Mouse (Mus musculus) limb, embryonic 14.5 days (tissue): ENCODE results near the gene Nt5c3. TPM values are rescaled to one million over a fixed set of nuclear protein-coding genes. Genes with fewer than 3 reads are reported as not detected.
A peak's percentile ranks its signal among the peaks of the same experiment; 100 is the strongest.

ENCODE experiments used
- ATAC-seq: fragments of 200-750 bp; cut with Nextera tagmentation; 2 replicates; pipeline ENCODE4 v1.8.0; 2017; ENCODE audit warnings: low read depth, moderate number of reproducible peaks, moderate TSS enrichment; ENCODE audit not compliant: low FRiP score
- DNase-seq: peaks from one replicate; pipeline ENCODE4 v3.0.0-alpha.2; 2015; ENCODE audit warnings: low spot score
- H3K27ac ChIP-seq: fragments of 300-500 bp; sonication (generic); replicated peaks from 2 replicates; pipeline ENCODE4 v1.5.1; 2014; ENCODE audit warnings: low read depth, mild to moderate bottlenecking, low read length, moderate library complexity, mixed read lengths
- H3K27me3 ChIP-seq: fragments of 300-500 bp; sonication (generic); 2 replicates; pipeline ENCODE4 v1.6.1; 2014; ENCODE audit warnings: low read length, mixed read lengths; ENCODE audit not compliant: control insufficient read depth, insufficient read depth
- H3K36me3 ChIP-seq: fragments of 300-500 bp; sonication (generic); 2 replicates; pipeline ENCODE4 v1.6.1; 2014; ENCODE audit warnings: mild to moderate bottlenecking, low read length, moderate library complexity, mixed read lengths; ENCODE audit not compliant: control insufficient read depth, insufficient read depth
- H3K4me1 ChIP-seq: fragments of 300-500 bp; sonication (generic); 2 replicates; pipeline ENCODE4 v1.6.1; 2014; ENCODE audit warnings: antibody characterized with exemption, low read length, mixed read lengths; ENCODE audit not compliant: control insufficient read depth, insufficient read depth
- H3K4me2 ChIP-seq: fragments of 300-500 bp; sonication (generic); replicated peaks from 2 replicates; pipeline ENCODE4 v1.6.1; 2014; ENCODE audit warnings: low read depth, mild to moderate bottlenecking, low read length, moderate library complexity; ENCODE audit not compliant: severe bottlenecking
- H3K4me3 ChIP-seq: fragments of 300-500 bp; sonication (generic); replicated peaks from 2 replicates; pipeline ENCODE4 v1.5.1; 2014; ENCODE audit warnings: low read length
- H3K9ac ChIP-seq: fragments of 300-500 bp; sonication (generic); 2 replicates; pipeline ENCODE4 v1.6.1; 2014; ENCODE audit warnings: mild to moderate bottlenecking, low read depth, low read length, moderate library complexity; ENCODE audit not compliant: severe bottlenecking
- H3K9me3 ChIP-seq: fragments of 300-500 bp; sonication (generic); 2 replicates; pipeline ENCODE4 v1.6.1; 2016; ENCODE audit warnings: low read length; ENCODE audit not compliant: control insufficient read depth
- POLR2A ChIP-seq: fragments of 200-500 bp; IDR thresholded peaks from 2 replicates; pipeline ENCODE4 v1.8.0; 2012; ENCODE audit warnings: inconsistent platforms, mild to moderate bottlenecking, moderate library complexity, borderline replicate concordance; ENCODE audit not compliant: insufficient read depth, insufficient read length; ENCODE audit errors: extremely low read depth
- WGBS: fragments of 180-500 bp; shearing (Covaris S2); extraction: QIAGEN DNeasy Blood & Tissue Kit; methylation state at CpG from one replicate; pipeline ENCODE4 v1.1.7; 2014; 5-methylcytosine and 5-hydroxymethylcytosine counted together
- polyA plus RNA-seq, 2 experiments: library from polyadenylated mRNA; depleted of rRNA in 1 of 2; stranded (reverse) in 1 of 2; unstranded in 1 of 2; fragments of >200 nt; fragmentation: Nextera tagmentation in 1 of 2; extraction: Ambion mirVana in 1 of 2; gene quantifications; 2 replicates each; pipeline versions ENCODE4 v1.2.1 to v1.2.3; 2012 to 2014

Nt5c3 gene
- polyA plus RNA-seq, 2 experiments, result 22.7 to 62.9 TPM

- peaks cover 36% of the 10 kb centered on the region for H3K36me3 ChIP-seq
- no peaks in the 10 kb centered on the region for H3K27me3 ChIP-seq
- DNase-seq (no peak), ATAC-seq (no peak)
- WGBS, result 95% methylated on average over 12 of the region's 12 CpGs
- H3K9ac ChIP-seq, result no peak overlapping the region
- peaks cover 12% of the 10 kb centered on the region; the same call in 1 of the 2 replicates for H3K4me1 ChIP-seq
- no peak for TF ChIP-seq POLR2A
- no peak overlapping the region for H3K4me2 ChIP-seq
- H3K4me3 ChIP-seq, result no peak overlapping the region
- H3K9me3 ChIP-seq, result no peaks in the 10 kb centered on the region
- H3K27ac ChIP-seq, result no peak overlapping the region
Observed at GRCm38 (mm10) chr6:56837166-56837565, 86.6 kb downstream of the Nt5c3 start.

GRCm38 (mm10) chr6:56835532-56835931 lies 88.2 kb downstream of the Nt5c3 start:
- Histone ChIP-seq H3K9ac (no peak overlapping the region), H3K9me3 (no peaks in the 10 kb centered on the region), H3K4me3 (no peak overlapping the region), H3K4me2 (no peak overlapping the region), H3K27me3 (no peaks in the 10 kb centered on the region), H3K36me3 (peaks cover 30% of the 10 kb centered on the region), H3K4me1 (peaks cover 12% of the 10 kb centered on the region; the same call in 1 of the 2 replicates), H3K27ac (no peak overlapping the region)
- WGBS, result 85% methylated on average over 10 of the region's 10 CpGs
- no peak for TF ChIP-seq POLR2A
- ATAC-seq (no peak), DNase-seq (no peak)

GRCm38 (mm10) chr6:56834769-56835168 lies 89.0 kb downstream of the Nt5c3 start:
- DNase-seq, result no peak
- no peak overlapping the region for H3K4me3 ChIP-seq
- H3K27me3 ChIP-seq, result no peaks in the 10 kb centered on the region
- no peak overlapping the region for H3K4me2 ChIP-seq
- H3K4me1 ChIP-seq, result peaks cover 12% of the 10 kb centered on the region; the same call in 1 of the 2 replicates
- H3K9ac ChIP-seq, result no peak overlapping the region
- peaks cover 26% of the 10 kb centered on the region for H3K36me3 ChIP-seq
- no peak for TF ChIP-seq POLR2A
- no peaks in the 10 kb centered on the region for H3K9me3 ChIP-seq
- H3K27ac ChIP-seq, result no peak overlapping the region
- 57% methylated on average over 5 of the region's 5 CpGs for WGBS
- no peak for ATAC-seq

DNA sequence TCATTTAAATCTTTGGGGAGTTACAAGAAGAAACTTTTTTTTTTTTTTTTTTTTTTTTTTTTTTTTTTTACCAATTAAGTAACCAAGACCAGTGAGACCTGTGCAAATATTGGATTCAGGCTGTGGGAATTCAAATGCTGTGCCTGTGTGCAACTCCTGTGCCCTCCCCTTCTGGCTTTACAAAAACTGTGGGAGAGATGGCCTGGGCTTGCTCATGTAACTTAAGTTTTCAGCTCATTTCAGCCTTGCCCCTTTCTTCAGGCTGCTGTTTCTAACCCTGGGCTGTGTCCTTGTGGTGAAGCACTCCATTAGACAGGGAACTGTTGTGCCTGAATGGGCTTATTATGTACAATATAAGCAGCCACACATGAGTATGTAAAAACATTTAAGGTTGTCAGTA lies 90.9 kb downstream of the Nt5c3 start:
- no peaks in the 10 kb centered on the region for H3K9me3 ChIP-seq
- DNase-seq (no peak), ATAC-seq (0 out of 2 replicates have a peak, but pooled peaks have one; percentile 2)
- peaks cover 19% of the 10 kb centered on the region for H3K36me3 ChIP-seq
- H3K4me2 ChIP-seq, result peak overlapping the region; percentile 68
- H3K9ac ChIP-seq, result peak overlapping the region; percentile 93
- H3K4me3 ChIP-seq, result peak overlapping the region; percentile 80
- H3K4me1 ChIP-seq, result peaks cover 12% of the 10 kb centered on the region; the same call in 1 of the 2 replicates
- H3K27me3 ChIP-seq, result no peaks in the 10 kb centered on the region
- no peak overlapping the region for H3K27ac ChIP-seq
- no peak for TF ChIP-seq POLR2A

DNA sequence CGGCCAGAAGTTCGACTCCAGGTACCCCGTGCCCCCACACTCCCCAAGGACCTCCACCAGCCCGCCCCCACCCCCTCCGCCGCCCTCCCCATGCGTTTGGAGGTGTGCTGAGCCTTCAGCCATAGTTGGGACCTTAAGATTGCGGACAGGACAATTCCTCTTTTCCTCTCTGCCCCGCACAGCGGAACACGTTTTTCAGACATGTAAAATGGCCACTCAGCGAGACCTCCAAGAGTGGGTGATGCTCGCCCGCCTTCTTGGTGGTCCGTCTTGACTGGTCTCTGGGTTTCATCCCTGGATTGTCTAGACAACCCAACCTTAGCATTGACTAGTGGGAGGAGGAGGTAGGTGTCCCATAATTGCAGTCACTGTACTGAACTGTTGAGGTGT lies 91.3 kb downstream of the Nt5c3 start:
- DNase-seq, result peak; percentile 30
- Histone ChIP-seq H3K4me1 (peaks cover 12% of the 10 kb centered on the region; the same call in 1 of the 2 replicates), H3K4me2 (peak overlapping the region; percentile 68), H3K9ac (peak overlapping the region; percentile 93), H3K36me3 (peaks cover 15% of the 10 kb centered on the region), H3K27ac (peak overlapping the region; percentile 88), H3K27me3 (no peaks in the 10 kb centered on the region), H3K9me3 (no peaks in the 10 kb centered on the region), H3K4me3 (peak overlapping the region; percentile 80)
- 2% methylated on average over 15 of the region's 15 CpGs for WGBS
- TF ChIP-seq POLR2A, result no peak
- no peak; the same call in none of the 2 replicates for ATAC-seq

Other genes with a start within 250 kb of the Nt5c3 start
- gene Lsm5, start 219.2 kb downstream of the Nt5c3 start, polyA plus RNA-seq (2012; rRNA removed), result 58.5 and 122 TPM in 2 replicates
- gene Lsm5, start 219.2 kb downstream of the Nt5c3 start, polyA plus RNA-seq (2014; fragmentation: Nextera tagmentation; extraction: Ambion mirVana), result 127 and 135 TPM in 2 replicates
- gene Avl9, start 209.0 kb downstream of the Nt5c3 start, polyA plus RNA-seq (2012; rRNA removed), result 9.0 and 9.4 TPM in 2 replicates
- gene Avl9, start 209.0 kb downstream of the Nt5c3 start, polyA plus RNA-seq (2014; fragmentation: Nextera tagmentation; extraction: Ambion mirVana), result 13.0 and 13.3 TPM in 2 replicates
- gene Kbtbd2, start 126.1 kb downstream of the Nt5c3 start, polyA plus RNA-seq (2012; rRNA removed), result 25.1 and 27.0 TPM in 2 replicates
- 17.6 and 18.6 TPM in 2 replicates for gene Kbtbd2, start 126.1 kb downstream of the Nt5c3 start, polyA plus RNA-seq (2014; fragmentation: Nextera tagmentation; extraction: Ambion mirVana)
- 232 and 239 TPM in 2 replicates for gene Fkbp9, start 91.9 kb downstream of the Nt5c3 start, polyA plus RNA-seq (2012; rRNA removed)
- gene Fkbp9, start 91.9 kb downstream of the Nt5c3 start, polyA plus RNA-seq (2014; fragmentation: Nextera tagmentation; extraction: Ambion mirVana), result 205 and 219 TPM in 2 replicates
- 0.15 and 0.24 TPM in 2 replicates for gene Vmn1r4, start 83 bp upstream of the Nt5c3 start, polyA plus RNA-seq (2012; rRNA removed)
- 0.12 and 0.29 TPM in 2 replicates for gene Vmn1r4, start 83 bp upstream of the Nt5c3 start, polyA plus RNA-seq (2014; fragmentation: Nextera tagmentation; extraction: Ambion mirVana)
- not detected in 2 replicates for gene Vmn1r5, start 46.3 kb upstream of the Nt5c3 start, polyA plus RNA-seq (2012; rRNA removed)
- gene Vmn1r5, start 46.3 kb upstream of the Nt5c3 start, polyA plus RNA-seq (2014; fragmentation: Nextera tagmentation; extraction: Ambion mirVana), result not detected in 2 replicates
- gene Vmn1r6, start 73.3 kb upstream of the Nt5c3 start, polyA plus RNA-seq (2012; rRNA removed), result not detected in 2 replicates
- gene Vmn1r6, start 73.3 kb upstream of the Nt5c3 start, polyA plus RNA-seq (2014; fragmentation: Nextera tagmentation; extraction: Ambion mirVana), result not detected in 2 replicates
- gene Vmn1r7, start 101.4 kb upstream of the Nt5c3 start, polyA plus RNA-seq (2012; rRNA removed), result not detected in 2 replicates
- gene Vmn1r7, start 101.4 kb upstream of the Nt5c3 start, polyA plus RNA-seq (2014; fragmentation: Nextera tagmentation; extraction: Ambion mirVana), result not detected in 2 replicates
- gene Vmn1r8, start 108.4 kb upstream of the Nt5c3 start, polyA plus RNA-seq (2012; rRNA removed), result not detected in 2 replicates
- gene Vmn1r8, start 108.4 kb upstream of the Nt5c3 start, polyA plus RNA-seq (2014; fragmentation: Nextera tagmentation; extraction: Ambion mirVana), result not detected in 2 replicates
- not detected in 2 replicates for gene Vmn1r9, start 142.9 kb upstream of the Nt5c3 start, polyA plus RNA-seq (2012; rRNA removed)
- gene Vmn1r9, start 142.9 kb upstream of the Nt5c3 start, polyA plus RNA-seq (2014; fragmentation: Nextera tagmentation; extraction: Ambion mirVana), result not detected in 2 replicates
- not detected in 2 replicates for gene Vmn1r10, start 185.5 kb upstream of the Nt5c3 start, polyA plus RNA-seq (2012; rRNA removed)
- gene Vmn1r10, start 185.5 kb upstream of the Nt5c3 start, polyA plus RNA-seq (2014; fragmentation: Nextera tagmentation; extraction: Ambion mirVana), result not detected in 2 replicates
- gene Vmn1r11, start 209.5 kb upstream of the Nt5c3 start, polyA plus RNA-seq (2012; rRNA removed), result not detected in 2 replicates
- gene Vmn1r11, start 209.5 kb upstream of the Nt5c3 start, polyA plus RNA-seq (2014; fragmentation: Nextera tagmentation; extraction: Ambion mirVana), result not detected in 2 replicates
- not detected in 2 replicates for gene Vmn1r12, start 233.0 kb upstream of the Nt5c3 start, polyA plus RNA-seq (2012; rRNA removed)
- not detected in 2 replicates for gene Vmn1r12, start 233.0 kb upstream of the Nt5c3 start, polyA plus RNA-seq (2014; fragmentation: Nextera tagmentation; extraction: Ambion mirVana)